Mouse (Mus musculus): ENCODE data around the gene Med18. TPM values are rescaled to one million over a fixed set of nuclear protein-coding genes. Genes with fewer than 3 reads are reported as not detected.
A peak's percentile ranks its signal among the peaks of the same experiment; 100 is the strongest.
"Not testable (repeated sequence)": the region's sequence is repeated elsewhere in the genome, so short reads cannot be mapped to it uniquely, and the experiment has no call there.

Med18 gene
- polyA plus RNA-seq, 1 experiment from 2014 or later: 24.1 TPM

DNA sequence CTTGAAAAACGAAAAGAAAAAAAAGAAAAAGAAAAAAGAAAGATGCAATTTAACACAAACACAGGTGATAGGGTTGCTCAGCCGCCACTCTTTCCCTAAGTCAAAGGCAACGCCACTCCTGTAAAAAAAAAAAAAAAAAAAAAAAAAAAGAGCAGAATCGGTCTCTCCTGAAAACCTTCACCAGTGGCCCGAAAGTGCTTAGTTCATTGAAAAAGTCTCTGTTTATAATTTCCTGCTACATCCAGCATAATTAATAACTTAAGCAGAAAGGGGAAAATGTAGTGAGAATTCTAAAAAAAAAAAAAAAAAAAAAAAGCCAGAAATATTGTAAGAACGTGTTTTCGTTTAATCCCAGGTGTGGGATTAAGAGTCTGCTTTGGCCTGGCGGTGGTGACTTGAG, 19.2 kb downstream of the Med18 start:
- H3K4me1 ChIP-seq: no peaks in the 10 kb centered on the region
- H3K9ac ChIP-seq: no peak overlapping the region
- H3K36me3 ChIP-seq: no peaks in the 10 kb centered on the region
- ATAC-seq (ENCODE audit: insufficient number of reproducible peaks, low FRiP score, low TSS enrichment, low read depth): no peak
- no peaks in the 10 kb centered on the region for H3K9me3 ChIP-seq
- no peak overlapping the region for H3K27ac ChIP-seq
- H3K4me3 ChIP-seq: no peak overlapping the region
- H3K4me2 ChIP-seq: no peak overlapping the region
- WGBS: 72% methylated on average over 8 of the region's 8 CpGs
- H3K27me3 ChIP-seq: no peaks in the 10 kb centered on the region

DNA sequence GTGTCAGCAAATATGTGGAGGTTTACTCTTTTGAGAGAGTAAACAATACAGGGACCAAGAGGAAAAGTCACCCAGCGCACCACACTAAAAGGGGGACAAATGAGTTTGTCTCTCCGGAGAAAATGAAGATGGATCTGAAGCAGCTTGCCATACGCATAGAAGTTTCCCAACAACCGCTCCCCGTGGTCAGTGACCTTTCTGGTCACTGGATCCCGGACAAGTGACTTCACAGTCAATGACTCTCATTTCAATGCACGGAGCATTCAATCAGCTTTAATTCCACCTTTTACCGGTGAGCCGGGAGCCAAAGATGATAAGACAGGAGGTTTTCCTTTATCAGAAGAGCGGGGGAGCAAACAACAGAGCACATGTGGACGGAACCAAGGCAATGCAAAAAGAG, 25.9 kb downstream of the Med18 start:
- no peak overlapping the region for H3K27ac ChIP-seq
- H3K36me3 ChIP-seq: no peaks in the 10 kb centered on the region
- H3K9ac ChIP-seq: no peak overlapping the region
- ATAC-seq (ENCODE audit: insufficient number of reproducible peaks, low FRiP score, low TSS enrichment, low read depth): no peak
- WGBS: 67% methylated on average over 11 of the region's 11 CpGs
- no peak overlapping the region for H3K4me3 ChIP-seq
- no peak overlapping the region for H3K4me2 ChIP-seq
- no peaks in the 10 kb centered on the region for H3K9me3 ChIP-seq
- no peaks in the 10 kb centered on the region for H3K27me3 ChIP-seq
- H3K4me1 ChIP-seq: peaks cover 3% of the 10 kb centered on the region

DNA sequence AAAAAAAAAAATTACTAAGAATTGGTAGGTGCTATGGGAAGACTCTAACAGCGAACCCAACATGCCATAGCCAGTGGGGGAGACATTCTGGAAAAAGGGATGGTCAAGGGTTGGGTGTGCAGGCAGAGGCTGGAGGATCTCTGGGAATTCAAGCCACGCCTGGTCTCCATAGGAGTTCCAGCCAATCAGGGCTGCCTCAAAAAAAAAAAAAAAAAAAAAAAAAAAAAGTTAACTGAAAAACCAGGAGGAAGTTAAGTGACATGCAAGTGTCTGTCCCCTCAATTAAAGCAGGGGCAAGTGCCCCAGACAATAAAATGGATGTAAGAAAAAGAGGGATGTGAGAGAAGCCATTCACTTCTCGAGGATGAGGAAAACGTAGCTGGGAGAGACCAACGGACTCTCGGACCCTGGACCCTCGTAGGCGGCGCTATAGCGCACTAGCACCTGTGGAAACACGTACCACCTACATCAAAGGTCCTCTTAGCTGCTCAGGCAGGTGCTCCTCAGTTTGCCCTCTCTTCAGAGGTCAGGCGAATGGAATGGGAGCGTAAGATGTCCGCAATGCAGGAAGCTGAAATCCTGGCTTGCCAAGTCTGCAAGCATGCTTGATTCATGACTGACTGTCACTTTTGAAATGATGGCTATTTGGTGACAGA, 30.9 kb downstream of the Med18 start:
- H3K36me3 ChIP-seq: no peaks in the 10 kb centered on the region
- no peak for ATAC-seq (ENCODE audit: insufficient number of reproducible peaks, low FRiP score, low TSS enrichment, low read depth)
- H3K4me2 ChIP-seq: peak overlapping the region; percentile 39
- no peak overlapping the region for H3K27ac ChIP-seq
- H3K9me3 ChIP-seq: no peaks in the 10 kb centered on the region
- WGBS: 10% methylated on average over 14 of the region's 14 CpGs
- no peaks in the 10 kb centered on the region; the same call in 1 of the 2 replicates for H3K27me3 ChIP-seq
- H3K4me1 ChIP-seq: peaks cover 3% of the 10 kb centered on the region
- peak overlapping the region; percentile 9; the same call in 1 of the 2 replicates for H3K4me3 ChIP-seq
- H3K9ac ChIP-seq: no peak overlapping the region

DNA sequence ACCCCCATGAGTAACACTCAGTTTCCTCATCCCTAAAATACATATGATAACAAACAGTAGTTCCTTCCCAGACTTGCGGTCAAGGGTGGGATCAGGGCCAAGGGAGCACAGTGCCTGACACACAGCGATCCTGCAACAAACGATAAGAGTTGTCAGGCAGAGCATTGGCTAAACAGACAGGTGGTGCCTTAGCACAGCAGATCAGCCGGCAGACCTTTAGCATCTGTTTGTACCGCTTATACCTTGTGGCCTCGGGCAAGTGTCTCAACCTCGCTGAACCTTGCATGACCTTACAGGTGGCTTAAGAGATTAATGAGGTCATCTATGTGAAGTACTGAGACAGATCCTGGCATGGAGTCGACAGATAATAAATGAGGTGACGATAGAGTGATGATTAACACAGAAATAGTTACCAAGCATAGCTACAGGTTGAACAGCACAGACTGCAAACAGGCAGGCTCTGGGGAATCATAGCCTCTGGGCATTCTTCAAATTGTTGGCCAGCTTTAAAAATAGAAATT, 35.6 kb downstream of the Med18 start:
- H3K4me3 ChIP-seq: no peak overlapping the region
- H3K4me2 ChIP-seq: no peak overlapping the region
- H3K27ac ChIP-seq: no peak overlapping the region
- ATAC-seq (ENCODE audit: insufficient number of reproducible peaks, low FRiP score, low TSS enrichment, low read depth): no peak
- H3K36me3 ChIP-seq: no peaks in the 10 kb centered on the region
- peaks cover 2% of the 10 kb centered on the region for H3K4me1 ChIP-seq
- 26% methylated on average over 9 of the region's 9 CpGs for WGBS
- no peaks in the 10 kb centered on the region for H3K9me3 ChIP-seq
- no peaks in the 10 kb centered on the region; the same call in 1 of the 2 replicates for H3K27me3 ChIP-seq
- no peak overlapping the region for H3K9ac ChIP-seq

DNA sequence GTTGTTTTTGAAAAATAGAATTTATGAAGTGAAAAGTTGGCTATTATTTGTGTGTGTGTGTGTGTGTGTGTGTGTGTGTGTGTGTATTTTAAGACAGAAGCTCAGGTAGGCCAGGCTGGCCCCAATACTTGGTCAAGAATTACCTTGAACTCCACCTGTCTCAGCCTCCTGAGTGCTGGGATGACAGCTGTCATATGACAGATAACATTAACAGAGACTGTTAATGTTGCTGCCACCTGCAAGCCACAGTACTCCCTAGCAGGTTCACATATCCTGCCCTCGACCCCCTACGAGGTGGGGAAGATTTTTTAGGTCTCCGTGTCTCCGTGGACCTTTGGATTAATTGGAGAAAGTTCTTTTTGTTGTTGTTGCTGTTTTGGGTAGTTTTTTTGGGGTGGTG, 36.2 kb downstream of the Med18 start:
- 77% methylated on average over 4 of the region's 4 CpGs for whole genome bisulfite sequencing
- ATAC-seq (ENCODE audit: insufficient number of reproducible peaks, low FRiP score, low TSS enrichment, low read depth): no peak

DNA sequence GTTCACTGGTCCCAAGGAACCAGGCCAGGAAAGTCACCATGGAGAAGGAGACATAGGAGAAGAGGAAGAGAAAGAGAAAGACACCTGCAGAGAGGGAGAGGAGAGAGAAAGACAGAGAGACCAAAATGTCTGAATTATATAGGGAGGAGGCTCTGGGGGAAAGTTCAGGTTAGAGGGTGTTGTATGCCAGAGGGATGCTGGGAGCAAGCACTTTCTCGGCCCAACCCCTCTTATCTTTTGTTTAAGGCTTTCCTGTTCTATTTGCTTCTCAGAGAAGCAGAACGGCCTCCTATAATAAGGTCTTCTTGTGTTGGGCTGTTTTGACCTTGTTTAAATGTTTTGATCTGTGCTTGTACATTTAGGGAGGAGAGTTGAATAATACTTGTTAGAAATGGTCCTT, 37.7 kb downstream of the Med18 start:
- WGBS: 68% methylated on average over 2 of the region's 2 CpGs

More for the DNA sequence above, 36.2 kb downstream of the Med18 start:
- Histone ChIP-seq H3K9ac (no peak overlapping the region), H3K4me1 (no peaks in the 10 kb centered on the region), H3K36me3 (no peaks in the 10 kb centered on the region), H3K9me3 (no peaks in the 10 kb centered on the region), H3K27ac (no peak overlapping the region), H3K4me2 (no peak overlapping the region), H3K27me3 (no peaks in the 10 kb centered on the region; the same call in 1 of the 2 replicates), H3K4me3 (no peak overlapping the region)

DNA sequence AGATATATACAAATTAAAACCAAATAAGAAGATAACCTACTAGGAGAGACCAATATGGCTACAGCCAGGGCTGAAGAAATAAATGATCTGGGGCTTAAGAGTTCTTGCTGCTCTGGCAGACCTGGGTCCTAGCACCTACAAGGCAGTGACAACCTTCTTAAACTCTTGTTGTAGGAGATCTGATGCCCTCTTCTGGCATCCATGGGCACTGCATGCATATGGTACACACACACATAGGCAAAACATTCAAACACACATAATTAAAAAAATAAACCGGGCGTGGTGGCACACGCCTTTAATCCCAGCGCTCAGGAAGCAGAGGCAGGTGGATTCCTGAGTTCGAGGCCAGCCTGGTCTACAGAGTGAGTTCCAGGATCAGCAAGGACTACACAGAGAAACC, 39.0 kb downstream of the Med18 start:
- no peak overlapping the region for H3K9ac ChIP-seq
- H3K36me3 ChIP-seq: no peaks in the 10 kb centered on the region
- H3K4me2 ChIP-seq: no peak overlapping the region
- H3K27me3 ChIP-seq: no peaks in the 10 kb centered on the region
- no peak overlapping the region for H3K4me3 ChIP-seq
- no peak for ATAC-seq (ENCODE audit: insufficient number of reproducible peaks, low FRiP score, low TSS enrichment, low read depth)
- no peak overlapping the region for H3K27ac ChIP-seq
- H3K9me3 ChIP-seq: no peaks in the 10 kb centered on the region
- peaks cover 12% of the 10 kb centered on the region; the same call in 1 of the 2 replicates for H3K4me1 ChIP-seq
- 94% methylated on average over 5 of the region's 5 CpGs for WGBS

More for the DNA sequence above, 37.7 kb downstream of the Med18 start:
- Histone ChIP-seq H3K9ac (no peak overlapping the region), H3K4me1 (peaks cover under 1% of the 10 kb centered on the region; the same call in 1 of the 2 replicates), H3K4me2 (no peak overlapping the region), H3K9me3 (no peaks in the 10 kb centered on the region), H3K27me3 (no peaks in the 10 kb centered on the region), H3K4me3 (no peak overlapping the region), H3K36me3 (no peaks in the 10 kb centered on the region), H3K27ac (no peak overlapping the region)
- ATAC-seq (ENCODE audit: insufficient number of reproducible peaks, low FRiP score, low TSS enrichment, low read depth): no peak

DNA sequence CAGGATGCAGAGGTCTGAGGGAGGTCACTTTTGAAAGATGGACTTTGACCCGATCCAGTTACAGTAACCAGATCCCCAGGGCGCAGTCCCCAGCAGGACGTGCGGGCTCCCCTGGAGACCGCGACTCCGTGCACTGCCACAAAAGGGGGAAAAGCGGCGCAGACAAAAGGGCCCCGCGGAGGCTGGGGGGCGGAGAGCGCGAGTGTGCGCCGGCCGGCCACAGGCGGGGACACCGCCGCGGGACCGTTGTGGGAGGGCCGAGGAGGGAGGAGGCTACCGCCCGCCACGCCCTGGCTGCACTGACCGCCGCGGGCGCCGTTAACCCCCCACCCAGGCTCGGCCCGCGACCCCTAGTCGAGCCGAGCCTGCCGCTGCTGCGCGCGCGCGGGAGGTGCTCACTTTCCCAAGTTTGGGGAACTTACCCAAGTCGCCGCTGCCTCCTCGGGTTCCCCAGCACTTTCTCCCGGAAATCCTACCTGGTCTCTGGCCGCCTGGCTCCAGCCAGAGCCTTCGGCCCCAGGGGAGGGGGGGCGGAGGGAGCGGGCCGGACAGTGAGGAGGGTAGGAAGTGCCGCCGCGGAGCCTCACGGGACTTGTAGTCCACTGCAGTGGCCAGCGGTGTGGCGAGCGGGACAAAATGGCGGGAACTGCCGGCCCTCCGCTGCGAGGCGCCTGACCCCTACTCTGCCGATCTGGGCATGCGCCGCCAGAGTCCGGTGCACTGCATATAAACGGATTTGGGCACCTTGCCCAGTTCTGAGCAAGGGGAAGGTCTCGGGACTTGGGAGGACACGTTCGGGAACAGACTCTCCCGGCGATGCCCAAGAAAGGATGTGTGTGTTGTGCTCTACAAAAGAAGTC, 41.6 kb downstream of the Med18 start, which contains the start of gene Phactr4:
Gene Phactr4 (minus strand): TSS at position 567 of the 860 bp plus-strand sequence.
- under 1% methylated on average over 67 of the region's 73 CpGs for WGBS
- no peaks in the 10 kb centered on the region for H3K36me3 ChIP-seq
- H3K9me3 ChIP-seq: no peaks in the 10 kb centered on the region
- H3K4me1 ChIP-seq: peaks cover 13% of the 10 kb centered on the region; the same call in 1 of the 2 replicates
- H3K27me3 ChIP-seq: no peaks in the 10 kb centered on the region
- H3K9ac ChIP-seq: peak within 1 kb of the TSS; percentile 89
- H3K4me2 ChIP-seq: peak within 1 kb of the TSS; percentile 51
- peak within 1 kb of the TSS; percentile 99 for H3K27ac ChIP-seq
- peak within 1 kb of the TSS; percentile 88 for H3K4me3 ChIP-seq
- peak; percentile 96 for ATAC-seq (ENCODE audit: insufficient number of reproducible peaks, low FRiP score, low TSS enrichment, low read depth)

DNA sequence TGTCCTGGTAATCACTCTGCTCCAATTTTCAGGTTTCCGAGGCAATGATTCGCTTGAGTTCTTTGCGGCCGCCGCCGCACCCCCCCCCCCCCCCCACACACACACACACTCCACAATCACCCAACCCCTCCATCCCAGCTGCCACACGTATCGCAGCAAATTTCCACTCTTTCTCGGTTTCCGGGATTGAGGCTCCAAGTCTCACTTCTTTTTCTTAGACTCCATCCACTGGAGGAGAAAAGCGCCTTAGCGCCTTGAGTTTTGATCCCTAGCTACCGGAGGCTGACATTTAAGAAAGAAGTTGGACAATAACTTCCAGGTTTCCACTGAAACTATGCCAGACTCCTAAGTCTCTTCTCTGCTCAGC, 42.2 kb downstream of the Med18 start:
- Histone ChIP-seq H3K4me2 (peak overlapping the region; percentile 51), H3K9me3 (no peaks in the 10 kb centered on the region), H3K36me3 (no peaks in the 10 kb centered on the region), H3K4me1 (peaks cover 13% of the 10 kb centered on the region; the same call in 1 of the 2 replicates), H3K27me3 (no peaks in the 10 kb centered on the region), H3K9ac (peak overlapping the region; percentile 89), H3K4me3 (peak overlapping the region; percentile 88), H3K27ac (peak overlapping the region; percentile 99)
- WGBS: 0% methylated on average over 13 of the region's 13 CpGs
- ATAC-seq (ENCODE audit: insufficient number of reproducible peaks, low FRiP score, low TSS enrichment, low read depth): no peak

DNA sequence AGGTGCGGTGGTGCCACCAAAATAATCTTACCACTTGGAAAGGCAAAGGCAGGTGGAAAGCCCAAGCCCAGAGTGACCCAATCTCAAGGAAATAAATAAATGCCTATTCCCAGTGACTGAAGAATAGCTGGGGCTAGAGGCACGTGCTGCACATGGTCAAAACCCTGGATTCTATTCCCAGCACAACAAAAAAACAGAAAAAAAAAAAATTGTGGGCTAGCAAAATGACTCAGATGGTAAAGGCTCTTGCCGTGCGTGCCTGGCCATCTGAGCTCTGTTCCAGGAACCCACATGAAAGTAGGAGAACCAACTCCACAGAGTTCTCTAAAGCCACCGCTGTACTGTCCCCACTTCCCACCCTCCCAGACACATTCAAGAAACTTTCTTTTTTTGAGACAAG, 43.2 kb downstream of the Med18 start:
- Histone ChIP-seq H3K4me1 (peaks cover 13% of the 10 kb centered on the region; the same call in 1 of the 2 replicates), H3K9ac (no peak overlapping the region), H3K9me3 (no peaks in the 10 kb centered on the region), H3K4me3 (peak overlapping the region; percentile 88; the same call in 1 of the 2 replicates), H3K27ac (no peak overlapping the region), H3K27me3 (no peaks in the 10 kb centered on the region), H3K4me2 (peak overlapping the region; percentile 51), H3K36me3 (no peaks in the 10 kb centered on the region)
- 66% methylated on average over 5 of the region's 5 CpGs for WGBS
- no peak for ATAC-seq (ENCODE audit: insufficient number of reproducible peaks, low FRiP score, low TSS enrichment, low read depth)

DNA sequence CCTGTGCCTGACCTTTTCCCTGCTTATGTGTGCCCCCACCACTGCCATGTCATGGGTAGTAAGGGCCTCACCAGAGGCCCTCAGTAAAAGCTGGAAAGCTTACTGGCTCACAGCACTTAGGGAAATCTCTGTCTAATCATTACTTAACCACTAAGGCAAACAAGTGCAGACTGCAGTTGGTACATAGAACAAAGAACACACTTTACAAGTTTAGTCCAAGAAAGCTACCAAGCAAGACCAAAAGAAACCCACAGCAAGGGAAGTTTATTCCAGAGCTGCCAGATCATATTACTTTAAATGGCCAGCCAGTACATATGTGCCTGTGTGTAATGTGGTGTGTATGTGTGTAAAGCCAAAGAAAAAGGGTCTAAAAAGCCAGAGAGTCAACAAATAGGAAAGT, 47.8 kb downstream of the Med18 start:
- no peaks in the 10 kb centered on the region for H3K9me3 ChIP-seq
- no peak overlapping the region for H3K9ac ChIP-seq
- ATAC-seq (ENCODE audit: insufficient number of reproducible peaks, low FRiP score, low TSS enrichment, low read depth): no peak
- H3K27ac ChIP-seq: no peak overlapping the region
- no peak overlapping the region for H3K4me2 ChIP-seq
- H3K27me3 ChIP-seq: no peaks in the 10 kb centered on the region
- H3K36me3 ChIP-seq: no peaks in the 10 kb centered on the region; the same call in 1 of the 2 replicates
- no peak overlapping the region for H3K4me3 ChIP-seq
- H3K4me1 ChIP-seq: peaks cover 12% of the 10 kb centered on the region; the same call in 1 of the 2 replicates

DNA sequence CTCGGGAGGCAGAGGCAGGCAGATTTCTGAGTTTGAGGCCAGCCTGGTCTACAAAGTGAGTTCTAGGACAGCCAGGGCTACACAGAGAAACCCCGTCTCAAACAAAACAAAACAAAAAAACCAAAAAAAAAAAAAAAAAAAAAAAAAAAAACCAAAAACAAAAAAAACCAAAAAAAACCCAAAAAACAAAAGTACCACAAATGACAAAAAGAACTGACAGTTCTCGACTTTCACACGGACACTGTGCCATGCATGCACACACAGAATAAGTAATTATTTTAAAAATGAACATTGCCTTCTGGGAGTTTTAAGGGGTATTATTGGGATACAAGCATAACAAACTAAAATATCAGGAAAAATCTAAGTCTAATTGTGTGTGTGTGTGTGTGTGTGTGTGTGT, 50.5 kb downstream of the Med18 start:
- H3K9ac ChIP-seq; H3K27ac ChIP-seq; H3K4me1 ChIP-seq; H3K4me3 ChIP-seq; H3K9me3 ChIP-seq; H3K4me2 ChIP-seq; ATAC-seq (ENCODE audit: insufficient number of reproducible peaks, low FRiP score, low TSS enrichment, low read depth); H3K27me3 ChIP-seq; H3K36me3 ChIP-seq: not testable (repeated sequence)
- 95% methylated on average over 4 of the region's 4 CpGs for WGBS
